Mouse (Mus musculus): ENCODE measurements around the gene Apc2. TPM values are rescaled to one million over a fixed set of nuclear protein-coding genes. Genes with fewer than 3 reads are reported as not detected.

The Apc2 gene
- total and polyA plus RNA-seq, 2 experiments from 2014 or later, result 97.6 to 374 TPM

DNA sequence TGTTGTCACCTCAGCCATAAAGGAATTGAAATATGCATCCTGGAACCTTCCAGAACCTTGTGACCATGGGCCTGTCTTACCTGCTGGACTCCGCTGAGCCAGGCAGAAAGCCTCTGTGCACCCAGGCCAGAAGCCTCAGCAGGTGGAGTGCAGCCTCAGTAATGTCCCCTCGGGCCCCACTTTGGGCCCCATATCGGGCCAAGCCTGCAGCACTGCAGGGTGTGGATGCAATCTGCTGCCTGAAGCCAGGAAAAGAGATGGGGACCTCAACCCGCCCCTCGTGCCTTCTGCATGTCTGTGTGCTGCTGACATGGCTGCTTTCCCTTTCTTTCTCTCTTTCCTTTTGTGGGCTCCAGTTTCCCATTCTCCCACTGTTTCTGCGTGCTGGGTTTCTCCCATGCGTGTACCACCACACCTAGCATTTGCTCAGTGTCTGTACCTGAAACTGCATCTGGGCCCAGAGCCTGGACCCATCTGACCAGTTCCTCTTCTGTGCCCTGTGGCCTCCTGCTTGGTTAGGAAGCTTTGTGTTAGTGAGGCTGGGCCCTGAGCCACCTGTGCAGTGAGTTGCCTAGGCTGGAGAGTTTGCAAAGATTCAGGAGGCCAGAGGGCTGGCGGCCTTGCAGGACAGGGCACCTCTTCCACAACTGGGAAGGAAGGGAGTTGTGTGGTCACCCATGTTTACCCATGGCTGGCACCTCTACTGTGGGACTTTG lies 23.7 kb upstream of the Apc2 start:
- ATAC-seq (no peak), DNase-seq (ENCODE audit: low spot score) (no peak)
- Histone ChIP-seq H3K36me3 (ENCODE audit: insufficient read depth, low read length) (peaks cover 18% of the 10 kb centered on the region), H3K9me3 (ENCODE audit: low read length) (no peaks in the 10 kb centered on the region), H3K4me1 (ENCODE audit: insufficient read depth, low read length) (peaks cover 20% of the 10 kb centered on the region), H3K9ac (replicated peaks; ENCODE audit: low read length) (no peak overlapping the region; the same call in 1 of the 2 replicates), H3K4me2 (ENCODE audit: low read depth, low read length) (no peak overlapping the region), H3K4me3 (ENCODE audit: low read length) (no peak overlapping the region), H3K27me3 (ENCODE audit: insufficient read depth, low read length) (no peaks in the 10 kb centered on the region), H3K27ac (no peak overlapping the region)
- WGBS, result 85% methylated on average over 8 of the region's 8 CpGs
- TF ChIP-seq CTCF (IDR thresholded peaks at IDR 0.05; ENCODE audit: low read depth), result no peak

DNA sequence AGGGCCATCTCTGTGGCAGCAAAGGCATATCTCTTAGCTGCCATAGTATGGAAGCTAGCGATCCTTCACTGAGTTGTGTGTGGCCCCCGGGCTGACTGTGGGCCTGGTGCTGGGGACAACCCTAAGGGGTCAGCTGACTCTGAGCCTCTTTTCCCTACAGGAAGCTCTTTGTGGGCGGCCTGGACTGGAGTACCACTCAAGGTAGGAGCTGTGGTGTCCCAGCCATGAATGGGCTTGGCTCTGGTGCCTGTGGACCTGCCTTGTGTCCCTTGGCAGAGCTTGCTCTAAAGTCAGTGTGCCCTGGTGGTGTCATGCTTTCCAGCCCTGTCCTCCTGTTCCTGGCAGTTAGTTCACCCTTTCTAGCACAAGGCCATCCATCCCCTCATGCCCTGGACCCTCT lies 21.9 kb upstream of the Apc2 start:
- WGBS, result 89% methylated on average over 3 of the region's 3 CpGs
- ATAC-seq, result no peak
- no peaks in the 10 kb centered on the region for H3K9me3 ChIP-seq (ENCODE audit: low read length)

DNA sequence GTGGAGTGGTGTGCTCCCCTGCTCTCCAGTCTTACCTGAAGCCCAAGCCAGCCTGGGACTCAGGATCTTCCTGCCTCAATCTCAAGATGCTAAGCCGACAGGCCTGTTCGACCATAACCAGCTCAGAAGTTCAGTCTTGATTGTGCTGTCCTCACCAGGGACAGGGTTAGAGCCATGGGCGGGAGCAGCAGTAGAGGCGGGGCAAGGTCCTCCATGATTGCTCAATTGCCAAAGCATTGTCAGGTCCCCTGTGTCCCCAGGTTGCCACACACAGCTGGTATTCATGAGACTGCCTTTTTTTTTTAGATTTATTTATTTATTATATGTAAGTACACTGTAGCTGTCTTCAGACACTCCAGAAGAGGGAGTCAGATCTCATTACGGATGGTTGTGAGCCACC lies 19.5 kb upstream of the Apc2 start:
- ATAC-seq, result no peak
- no peak for TF ChIP-seq CTCF (IDR thresholded peaks at IDR 0.05; ENCODE audit: low read depth)
- no peak for DNase-seq (ENCODE audit: low spot score)
- H3K4me1 ChIP-seq (ENCODE audit: insufficient read depth, low read length), result no peaks in the 10 kb centered on the region
- H3K27me3 ChIP-seq (ENCODE audit: insufficient read depth, low read length), result no peaks in the 10 kb centered on the region
- H3K36me3 ChIP-seq (ENCODE audit: insufficient read depth, low read length), result peaks cover 45% of the 10 kb centered on the region
- H3K9me3 ChIP-seq (ENCODE audit: low read length), result no peaks in the 10 kb centered on the region
- no peak overlapping the region for H3K9ac ChIP-seq (replicated peaks; ENCODE audit: low read length)
- H3K27ac ChIP-seq, result no peak overlapping the region
- 91% methylated on average over 4 of the region's 5 CpGs for WGBS
- H3K4me2 ChIP-seq (ENCODE audit: low read depth, low read length), result no peak overlapping the region
- no peak overlapping the region for H3K4me3 ChIP-seq (ENCODE audit: low read length)

More for the DNA sequence above, 21.9 kb upstream of the Apc2 start:
- Histone ChIP-seq H3K4me1 (ENCODE audit: insufficient read depth, low read length) (peaks cover 6% of the 10 kb centered on the region; the same call in 1 of the 2 replicates), H3K4me3 (ENCODE audit: low read length) (no peak overlapping the region), H3K9ac (replicated peaks; ENCODE audit: low read length) (no peak overlapping the region), H3K36me3 (ENCODE audit: insufficient read depth, low read length) (peaks cover 31% of the 10 kb centered on the region), H3K27ac (no peak overlapping the region), H3K4me2 (ENCODE audit: low read depth, low read length) (no peak overlapping the region), H3K27me3 (ENCODE audit: insufficient read depth, low read length) (no peaks in the 10 kb centered on the region)
- DNase-seq (ENCODE audit: low spot score), result no peak
- no peak for TF ChIP-seq CTCF (IDR thresholded peaks at IDR 0.05; ENCODE audit: low read depth)

DNA sequence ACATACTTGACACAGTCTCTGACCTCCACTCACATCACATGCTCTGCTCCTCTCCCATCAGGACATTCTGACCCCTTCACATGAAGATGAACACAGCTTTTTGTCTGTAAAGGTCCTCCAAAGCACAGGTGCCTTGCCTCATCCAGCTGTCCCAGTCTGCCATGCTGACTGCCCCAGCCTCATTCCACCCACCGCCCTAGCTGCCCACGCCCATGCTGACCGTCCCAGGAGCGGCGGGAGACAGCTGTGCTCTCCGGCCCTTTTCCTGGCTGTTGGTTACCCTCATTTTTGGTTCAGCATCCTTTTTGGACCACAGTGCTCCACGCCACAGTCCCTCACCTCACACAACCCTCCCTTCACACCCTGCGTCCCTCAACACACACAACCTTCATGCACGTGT lies 17.4 kb upstream of the Apc2 start:
- H3K9ac ChIP-seq (replicated peaks; ENCODE audit: low read length), result no peak overlapping the region
- no peak for TF ChIP-seq CTCF (IDR thresholded peaks at IDR 0.05; ENCODE audit: low read depth)
- ATAC-seq (no peak), DNase-seq (ENCODE audit: low spot score) (no peak)
- H3K4me3 ChIP-seq (ENCODE audit: low read length), result no peak overlapping the region
- no peaks in the 10 kb centered on the region for H3K4me1 ChIP-seq (ENCODE audit: insufficient read depth, low read length)
- H3K4me2 ChIP-seq (ENCODE audit: low read depth, low read length), result no peak overlapping the region
- H3K27me3 ChIP-seq (ENCODE audit: insufficient read depth, low read length), result no peaks in the 10 kb centered on the region
- H3K36me3 ChIP-seq (ENCODE audit: insufficient read depth, low read length), result peaks cover 56% of the 10 kb centered on the region
- H3K27ac ChIP-seq, result no peak overlapping the region
- no peaks in the 10 kb centered on the region for H3K9me3 ChIP-seq (ENCODE audit: low read length)
- WGBS, result 94% methylated on average over 9 of the region's 9 CpGs

DNA sequence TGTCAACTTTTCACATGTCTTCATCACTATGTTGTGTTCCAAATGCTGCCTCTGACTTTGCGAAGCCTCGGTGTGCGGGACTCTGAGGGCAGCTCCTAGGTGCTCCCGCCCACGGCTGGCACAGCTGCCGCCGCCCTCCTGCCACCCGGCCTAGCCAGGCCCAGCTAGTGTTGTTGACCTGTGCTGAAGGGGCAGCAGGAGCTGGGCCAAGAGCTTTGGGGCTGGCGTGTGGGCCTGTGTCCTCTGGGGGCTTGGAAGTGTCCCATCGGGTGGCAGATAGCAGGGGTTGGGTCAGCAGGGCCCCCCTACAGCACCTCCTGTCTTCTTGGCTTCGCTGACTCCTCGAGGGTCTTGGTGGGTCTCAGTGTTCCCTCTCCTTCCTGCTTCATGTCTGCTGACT lies 16.5 kb upstream of the Apc2 start:
- Histone ChIP-seq H3K9ac (replicated peaks; ENCODE audit: low read length) (no peak overlapping the region), H3K4me1 (ENCODE audit: insufficient read depth, low read length) (no peaks in the 10 kb centered on the region), H3K36me3 (ENCODE audit: insufficient read depth, low read length) (peaks cover 64% of the 10 kb centered on the region), H3K27ac (no peak overlapping the region), H3K4me2 (ENCODE audit: low read depth, low read length) (no peak overlapping the region), H3K9me3 (ENCODE audit: low read length) (no peaks in the 10 kb centered on the region), H3K27me3 (ENCODE audit: insufficient read depth, low read length) (no peaks in the 10 kb centered on the region), H3K4me3 (ENCODE audit: low read length) (no peak overlapping the region)
- TF ChIP-seq CTCF (IDR thresholded peaks at IDR 0.05; ENCODE audit: low read depth), result no peak
- DNase-seq (ENCODE audit: low spot score) (no peak), ATAC-seq (no peak)
- 89% methylated on average over 12 of the region's 12 CpGs for WGBS

DNA sequence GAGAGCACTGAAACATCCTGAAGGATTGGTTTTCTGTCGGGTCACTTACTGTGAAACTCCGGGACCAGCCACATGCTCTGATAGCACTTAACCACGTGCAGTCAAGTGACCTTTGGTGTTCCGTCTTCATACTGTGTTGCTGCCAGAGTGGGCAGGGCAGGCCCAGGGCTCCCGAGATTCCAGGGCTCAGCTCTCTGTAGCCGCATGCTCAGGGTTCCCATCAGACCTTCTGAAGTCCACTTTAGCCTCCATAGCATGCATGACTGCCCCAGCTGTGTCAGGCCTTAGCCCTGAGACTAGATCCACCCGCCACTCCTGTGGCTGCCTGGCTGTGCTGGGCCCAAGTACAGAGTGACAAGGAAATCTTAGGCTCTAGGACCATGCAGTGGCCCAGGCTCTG lies 14.5 kb upstream of the Apc2 start:
- no peak overlapping the region for H3K9ac ChIP-seq (replicated peaks; ENCODE audit: low read length)

DNA sequence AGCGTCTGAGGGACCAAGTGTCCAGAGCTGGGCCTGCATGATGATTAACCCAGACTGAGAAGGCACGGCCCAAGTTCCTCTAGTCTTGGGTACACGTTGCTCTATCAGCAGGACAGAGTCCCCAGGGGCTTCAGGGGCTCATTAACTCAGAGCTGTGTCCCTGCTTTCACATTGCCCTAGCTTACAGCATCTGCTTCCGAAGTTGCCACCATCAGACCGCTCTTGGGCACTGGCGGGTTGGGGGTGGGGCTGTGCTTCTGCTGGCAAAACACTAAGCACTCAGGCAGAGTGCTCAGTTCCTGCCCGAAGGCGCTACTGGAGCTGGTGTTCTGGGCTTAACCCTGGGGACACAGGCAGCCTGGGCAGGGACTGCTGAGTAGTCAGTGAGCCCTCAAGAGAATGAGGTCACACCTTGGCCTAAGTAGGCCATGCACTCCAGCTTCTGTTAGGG lies 13.8 kb upstream of the Apc2 start:
- no peak overlapping the region for H3K9ac ChIP-seq (replicated peaks; ENCODE audit: low read length)
- H3K4me1 ChIP-seq (ENCODE audit: insufficient read depth, low read length), result no peaks in the 10 kb centered on the region
- no peaks in the 10 kb centered on the region for H3K27me3 ChIP-seq (ENCODE audit: insufficient read depth, low read length)
- H3K36me3 ChIP-seq (ENCODE audit: insufficient read depth, low read length), result peaks cover 61% of the 10 kb centered on the region
- DNase-seq (ENCODE audit: low spot score), result peak; percentile 46
- no peaks in the 10 kb centered on the region for H3K9me3 ChIP-seq (ENCODE audit: low read length)
- no peak overlapping the region for H3K4me3 ChIP-seq (ENCODE audit: low read length)
- 55% methylated on average over 8 of the region's 8 CpGs for WGBS
- no peak for TF ChIP-seq CTCF (IDR thresholded peaks at IDR 0.05; ENCODE audit: low read depth)
- H3K27ac ChIP-seq, result peak overlapping the region; percentile 32; the same call in 1 of the 2 replicates
- 0 out of 2 replicates have a peak, but pooled peaks have one; percentile 13 for ATAC-seq
- H3K4me2 ChIP-seq (ENCODE audit: low read depth, low read length), result no peak overlapping the region

More for the DNA sequence above, 14.5 kb upstream of the Apc2 start:
- no peaks in the 10 kb centered on the region for H3K27me3 ChIP-seq (ENCODE audit: insufficient read depth, low read length)
- ATAC-seq, result no peak; the same call in 1 of the 2 replicates
- no peak overlapping the region for H3K4me2 ChIP-seq (ENCODE audit: low read depth, low read length)
- no peak overlapping the region for H3K4me3 ChIP-seq (ENCODE audit: low read length)
- TF ChIP-seq CTCF (IDR thresholded peaks at IDR 0.05; ENCODE audit: low read depth), result no peak
- no peak for DNase-seq (ENCODE audit: low spot score)
- H3K9me3 ChIP-seq (ENCODE audit: low read length), result no peaks in the 10 kb centered on the region
- H3K27ac ChIP-seq, result peak overlapping the region; percentile 32; the same call in 1 of the 2 replicates
- H3K36me3 ChIP-seq (ENCODE audit: insufficient read depth, low read length), result peaks cover 67% of the 10 kb centered on the region
- WGBS, result 78% methylated on average over 7 of the region's 7 CpGs
- H3K4me1 ChIP-seq (ENCODE audit: insufficient read depth, low read length), result no peaks in the 10 kb centered on the region

All from hindbrain, postnatal 0 days (tissue).